Mouse (Mus musculus): ENCODE results near the gene Arl15.

DNA sequence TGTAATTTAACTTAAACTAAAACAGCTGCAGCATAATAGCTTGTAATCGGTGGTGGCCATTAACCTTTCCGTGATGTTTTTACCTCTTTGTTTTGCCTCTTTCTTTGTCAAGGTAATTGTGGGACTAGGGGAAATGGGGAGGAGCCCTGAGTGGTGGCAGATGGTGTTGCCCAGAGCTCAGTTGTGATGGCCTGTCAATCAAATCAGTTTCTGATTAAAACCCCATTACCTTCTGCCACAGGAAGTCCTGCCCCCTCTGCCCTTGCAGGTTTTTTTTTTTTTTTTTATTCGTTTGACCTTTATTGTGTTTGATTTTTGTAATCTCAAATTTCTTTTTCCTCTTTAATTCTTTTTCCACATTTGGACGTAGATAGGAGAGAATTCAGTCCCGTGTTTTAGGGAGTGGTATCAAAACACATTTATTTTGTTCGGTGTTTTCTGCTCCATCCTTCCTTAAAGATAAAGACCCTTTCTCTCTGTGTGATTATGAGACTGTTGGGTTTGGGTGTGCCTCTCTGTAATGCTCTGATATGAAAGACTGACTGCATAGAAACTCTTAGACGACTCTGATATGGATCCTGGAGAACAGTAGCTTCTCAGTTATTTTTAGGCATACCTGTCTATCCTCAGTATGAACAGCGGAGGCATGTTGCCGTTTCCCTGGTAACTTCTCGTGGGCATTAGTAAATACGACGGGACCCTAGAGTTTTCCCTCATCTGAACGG, 64.5 kb downstream of the Arl15 start:
- TF ChIP-seq GATA1 (IDR thresholded peaks at IDR 0.05; ENCODE audit: borderline replicate concordance, low read length) (no peak), FLI1 (IDR thresholded peaks at IDR 0.05; ENCODE audit: low read length) (no peak)
